Mouse (Mus musculus) left cerebral cortex, adult 9 months (tissue): ENCODE measurements around the gene Tspan10.

Experiments
- DNase-seq, 2 experiments: peaks; one replicate each; pipeline ENCODE4 v3.0.0; 2022; ENCODE audit warnings: low spot score in 2 of 2

The Tspan10 gene

GRCm38 (mm10) chr11:120454965-120455364 lies 12.5 kb downstream of the Tspan10 start:
- no peak for DNase-seq

GRCm38 (mm10) chr11:120455413-120455812 lies 13.0 kb downstream of the Tspan10 start:
- no peak for DNase-seq

- DNase-seq: no peak
These were observed 14.9 kb downstream of the Tspan10 start for GRCm38 (mm10) chr11:120457370-120457769.

- peak in 1 of 2 experiments; percentile 73 for DNase-seq
These were observed 15.6 kb downstream of the Tspan10 start, which contains the start of the genes Oxld1 and Ccdc137 for GRCm38 (mm10) chr11:120457772-120458751. Oxld1 (minus strand) TSS chr11:120458068. Ccdc137 (plus strand) TSS chr11:120458115.

GRCm38 (mm10) chr11:120458847-120459597 lies 16.6 kb downstream of the Tspan10 start:
- no peak for DNase-seq

- DNase-seq: no peak
These were observed 21.1 kb downstream of the Tspan10 start for GRCm38 (mm10) chr11:120463536-120463935.

GRCm38 (mm10) chr11:120464365-120464764 lies 21.9 kb downstream of the Tspan10 start:
- no peak for DNase-seq

GRCm38 (mm10) chr11:120465521-120465920 lies 23.1 kb downstream of the Tspan10 start:
- no peak for DNase-seq

- peak; percentile 92 to 95 for DNase-seq
These were observed 24.7 kb downstream of the Tspan10 start, which contains the start of gene Arl16 for GRCm38 (mm10) chr11:120467051-120467735. Arl16 (minus strand) TSS chr11:120467607.

- no peak for DNase-seq
These were observed 25.3 kb downstream of the Tspan10 start for GRCm38 (mm10) chr11:120467736-120468092.

GRCm38 (mm10) chr11:120472052-120472451 lies 29.6 kb downstream of the Tspan10 start:
- no peak for DNase-seq

- no peak for DNase-seq
These were observed 41.0 kb downstream of the Tspan10 start for GRCm38 (mm10) chr11:120483448-120483934.

- peak; percentile 76 to 86 for DNase-seq
These were observed 42.0 kb downstream of the Tspan10 start, which contains the start of gene Mrpl12 for GRCm38 (mm10) chr11:120484265-120484981. Mrpl12 (plus strand) TSS chr11:120484613.

- no peak for DNase-seq
These were observed 42.8 kb downstream of the Tspan10 start for GRCm38 (mm10) chr11:120485251-120485650.

GRCm38 (mm10) chr11:120488516-120488915 lies 46.1 kb downstream of the Tspan10 start:
- DNase-seq: no peak

GRCm38 (mm10) chr11:120489054-120489761 lies 46.8 kb downstream of the Tspan10 start:
- DNase-seq: peak; percentile 50 to 72

- no peak for DNase-seq
These were observed 48.0 kb downstream of the Tspan10 start for GRCm38 (mm10) chr11:120490291-120491046.

- DNase-seq: peak; percentile 62 to 86
These were observed 49.0 kb downstream of the Tspan10 start, which contains the start of gene Slc25a10 for GRCm38 (mm10) chr11:120491317-120492023. Slc25a10 (plus strand) TSS chr11:120491840.
